Mouse (Mus musculus) testis, postnatal 10 days (tissue): ENCODE measurements around the gene Camkk2.

ENCODE experiments used
- DNase-seq: peaks from one replicate; pipeline ENCODE4 v3.0.0; 2021; ENCODE audit warnings: low spot score

The Camkk2 gene

DNA sequence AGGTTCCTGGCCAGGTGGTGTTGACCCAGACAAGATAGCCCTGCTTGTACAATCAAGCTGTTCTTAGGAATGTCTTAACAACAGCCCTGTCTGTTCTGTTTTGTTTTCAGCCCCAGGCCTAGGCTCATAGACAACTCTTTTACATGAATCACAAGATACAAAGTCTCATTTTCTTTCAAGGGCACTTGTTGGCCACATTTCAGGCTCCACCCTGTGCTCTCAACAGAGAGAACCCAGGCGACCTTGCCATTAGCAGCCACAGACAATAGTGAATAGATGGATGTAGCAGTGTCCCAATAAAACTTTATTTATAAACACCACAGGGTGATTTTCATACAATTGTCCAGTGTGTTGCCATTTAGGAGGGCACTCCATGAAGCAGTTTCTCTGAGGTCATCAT lies 2.9 kb upstream of the Camkk2 start:
- DNase-seq: no peak

- no peak for DNase-seq
Observed at GRCm38 (mm10) chr5:122780791-122781432, 1.7 kb upstream of the Camkk2 start.

GRCm38 (mm10) chr5:122778231-122779226 lies 680 bp downstream of the Camkk2 start:
- no peak for DNase-seq

GRCm38 (mm10) chr5:122777322-122777721 lies 1.9 kb downstream of the Camkk2 start:
- no peak for DNase-seq

- no peak for DNase-seq
Observed at GRCm38 (mm10) chr5:122775646-122776286, 3.4 kb downstream of the Camkk2 start.

DNA sequence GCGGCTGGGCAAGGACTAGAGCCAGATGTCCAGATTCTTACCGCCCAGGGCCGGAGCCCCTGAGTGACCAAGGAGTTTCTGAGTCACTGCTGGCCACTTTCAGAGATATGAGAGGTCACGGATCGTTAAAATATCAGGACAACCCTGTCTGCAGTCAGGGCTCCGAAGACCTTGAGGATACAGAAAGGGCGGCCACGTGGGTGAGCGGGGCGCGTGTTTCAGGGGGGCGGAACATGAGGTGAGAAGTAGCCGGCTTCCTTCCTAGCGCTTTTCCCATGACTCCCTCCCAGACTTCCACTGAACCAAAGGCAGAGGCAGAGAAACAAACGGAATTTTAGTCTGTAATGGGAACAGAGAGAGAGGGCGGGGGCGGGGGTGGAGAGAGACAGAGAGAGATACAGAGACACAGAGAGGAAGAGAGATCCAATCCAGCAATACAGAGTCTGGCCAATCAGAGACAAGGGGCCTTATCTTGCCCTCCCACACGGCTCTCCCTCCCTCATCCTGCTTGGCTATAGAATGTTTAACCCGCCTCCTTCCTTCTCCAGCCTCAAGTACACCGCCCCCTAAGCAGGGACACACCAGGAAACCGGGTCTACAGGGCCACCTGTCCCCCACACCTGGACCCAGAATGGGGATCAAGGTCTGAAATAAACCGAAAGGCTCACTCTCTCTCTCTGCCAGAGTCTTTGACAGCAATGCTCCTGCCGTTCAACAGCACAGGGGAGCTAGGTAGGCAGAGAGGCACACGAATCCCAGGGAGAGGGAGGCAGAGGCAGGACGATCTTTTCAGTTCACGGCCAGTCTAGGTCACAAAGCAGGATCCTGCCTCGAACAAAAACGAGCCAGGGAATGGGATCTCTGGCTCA lies 4.2 kb downstream of the Camkk2 start:
- peak; percentile 74 for DNase-seq

DNA sequence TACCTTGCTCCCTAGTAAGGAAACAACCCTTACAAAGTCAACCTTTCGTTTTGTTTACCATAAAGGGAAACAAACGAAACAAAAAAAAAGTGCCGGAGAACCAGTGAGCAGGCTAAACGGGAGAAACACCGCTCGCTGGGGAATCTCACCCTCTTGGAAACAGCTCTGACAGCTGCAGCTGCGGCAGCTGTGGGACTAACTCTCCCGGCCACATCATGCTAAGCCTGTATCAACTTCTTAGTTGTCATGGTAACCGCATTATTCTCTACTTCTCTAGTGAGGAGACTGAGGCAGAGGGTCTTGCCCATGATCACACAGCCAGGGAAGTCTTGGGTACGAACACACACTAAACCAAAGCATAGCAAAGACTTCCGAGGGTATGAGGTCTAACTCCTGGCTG lies 5.5 kb downstream of the Camkk2 start:
- no peak for DNase-seq

DNA sequence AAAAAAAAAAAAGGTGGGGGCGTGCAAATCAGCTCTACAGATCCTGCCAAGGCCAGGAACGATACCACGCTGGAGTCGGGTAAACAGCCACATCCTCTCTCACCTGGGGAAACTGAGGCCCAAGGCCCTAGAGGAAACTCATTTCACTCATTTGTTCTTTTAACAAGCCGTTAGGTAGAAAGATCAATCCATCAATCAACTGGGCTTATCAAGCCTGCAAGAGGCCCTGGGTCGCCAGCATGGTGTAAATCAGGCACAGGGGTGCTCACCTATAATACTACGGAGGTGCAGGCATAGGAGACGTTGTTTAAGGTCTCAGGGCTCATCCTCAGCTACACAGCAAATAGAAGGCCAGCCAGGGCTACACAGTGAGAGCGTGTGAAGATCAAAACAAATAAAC lies 7.8 kb downstream of the Camkk2 start:
- no peak for DNase-seq

DNA sequence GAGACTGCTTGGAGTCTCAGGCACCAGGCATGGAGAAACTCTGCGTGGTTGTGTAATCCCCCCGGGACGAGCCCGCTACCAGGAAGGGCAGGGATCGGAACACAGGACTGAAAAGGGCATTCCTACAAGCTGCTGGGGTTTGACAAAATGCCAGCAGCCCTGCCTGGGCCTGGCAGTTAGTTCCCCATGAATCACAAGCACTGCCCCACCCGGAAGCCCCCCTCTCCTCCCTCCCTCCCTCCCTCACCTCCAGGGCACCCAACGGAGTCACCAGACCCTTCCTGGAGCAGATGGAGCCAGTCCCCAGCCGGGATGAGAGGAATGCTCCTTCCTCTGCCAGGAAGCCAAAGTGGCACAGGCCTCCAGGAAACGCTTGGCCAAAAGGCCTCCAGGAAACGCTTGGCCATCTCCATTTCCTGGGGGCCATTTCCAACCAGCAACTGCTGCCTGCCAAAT lies 8.4 kb downstream of the Camkk2 start:
- DNase-seq: peak; percentile 82

DNA sequence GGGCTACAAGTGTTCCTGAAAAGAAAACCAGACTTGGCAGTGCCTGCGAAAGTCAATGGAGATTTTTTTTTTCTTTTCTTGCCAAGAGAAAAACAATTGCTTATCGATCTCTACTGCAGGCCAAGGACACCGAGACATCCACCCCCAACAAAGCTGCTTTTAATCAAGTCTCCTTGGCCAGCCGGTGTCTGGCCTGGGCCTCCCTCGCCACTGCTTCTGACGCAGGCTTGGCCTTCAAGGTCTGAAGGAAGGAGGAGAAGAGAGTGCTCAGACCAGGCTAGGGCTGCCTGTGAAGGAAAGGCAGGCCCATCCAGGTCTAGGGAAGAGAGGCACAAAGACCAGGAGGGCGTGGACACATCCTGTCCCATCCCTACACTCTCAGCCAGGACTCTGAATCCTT lies 8.9 kb downstream of the Camkk2 start:
- DNase-seq: peak; percentile 74

- peak; percentile 77 for DNase-seq
Observed at GRCm38 (mm10) chr5:122769101-122769568, 10.1 kb downstream of the Camkk2 start.

GRCm38 (mm10) chr5:122767283-122767682 lies 11.9 kb downstream of the Camkk2 start:
- DNase-seq: no peak

DNA sequence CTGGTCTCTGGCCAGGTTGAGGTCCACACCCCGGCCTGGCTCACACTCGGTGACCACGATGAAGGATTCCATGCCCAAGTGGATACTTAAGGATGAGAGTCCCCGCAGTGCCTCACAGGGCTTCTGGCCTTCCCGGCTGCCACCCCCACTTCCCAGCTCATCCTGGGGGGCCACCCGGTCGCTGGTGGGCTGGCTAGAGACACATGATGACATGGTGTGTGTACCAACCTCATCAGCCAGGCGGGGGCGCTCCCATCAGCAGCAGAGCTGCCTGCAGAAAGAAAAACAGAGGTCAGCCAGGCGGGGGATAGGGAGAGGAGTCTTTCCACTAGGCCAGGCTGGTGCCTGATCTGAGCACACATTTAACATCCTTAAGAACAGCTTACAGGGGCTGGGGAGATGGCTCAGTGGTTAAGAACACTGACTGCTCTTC lies 15.2 kb downstream of the Camkk2 start:
- DNase-seq: peak; percentile 90

DNA sequence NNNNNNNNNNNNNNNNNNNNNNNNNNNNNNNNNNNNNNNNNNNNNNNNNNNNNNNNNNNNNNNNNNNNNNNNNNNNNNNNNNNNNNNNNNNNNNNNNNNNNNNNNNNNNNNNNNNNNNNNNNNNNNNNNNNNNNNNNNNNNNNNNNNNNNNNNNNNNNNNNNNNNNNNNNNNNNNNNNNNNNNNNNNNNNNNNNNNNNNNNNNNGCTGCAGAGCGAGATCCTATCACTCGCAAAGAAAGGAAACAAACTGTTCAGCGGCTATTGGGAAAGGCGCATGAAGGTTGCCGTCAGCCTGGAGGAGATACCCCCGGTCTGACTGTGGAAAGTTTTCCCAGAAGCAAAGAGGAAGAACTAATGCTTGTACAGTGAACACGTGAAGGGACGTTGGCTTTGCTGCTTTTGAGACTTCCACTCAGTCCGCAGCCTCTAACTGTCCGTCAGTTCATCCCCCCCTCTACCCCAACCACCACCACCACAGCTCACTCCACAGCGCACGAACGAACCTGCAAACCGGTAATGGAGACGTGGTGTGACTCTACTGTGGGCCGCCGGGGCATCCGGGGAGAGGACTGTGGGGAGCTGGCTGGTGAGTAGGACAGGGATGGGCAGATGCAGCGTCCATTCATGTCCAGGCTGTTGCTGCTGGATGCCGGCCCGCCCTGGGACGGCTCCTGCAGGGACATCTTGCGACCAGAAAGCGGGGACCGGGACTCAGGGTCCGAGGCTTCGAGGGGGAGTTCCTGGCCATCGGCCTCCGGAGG lies 15.8 kb downstream of the Camkk2 start:
- DNase-seq: no peak

GRCm38 (mm10) chr5:122756680-122757079 lies 22.5 kb downstream of the Camkk2 start:
- peak; percentile 58 for DNase-seq

DNA sequence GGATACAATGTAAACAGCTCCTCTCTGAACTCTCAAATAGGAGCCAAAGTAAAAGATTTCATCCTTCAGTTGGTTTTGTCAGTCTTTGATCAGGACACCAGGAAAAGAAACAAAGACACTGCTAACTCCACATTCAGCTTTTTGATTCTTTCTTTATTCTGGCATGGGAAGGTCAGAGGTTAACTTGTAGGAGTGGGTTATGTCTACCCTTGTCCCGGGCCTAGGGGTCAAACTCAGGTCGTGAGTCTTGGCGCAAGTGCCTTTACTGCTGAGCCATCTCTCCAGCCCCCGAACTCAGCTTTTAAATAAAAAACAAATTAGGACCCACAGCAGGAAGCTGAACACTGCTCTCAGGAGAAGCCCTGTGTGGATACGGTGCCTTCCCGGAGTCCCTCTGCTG lies 23.1 kb downstream of the Camkk2 start:
- DNase-seq: no peak

GRCm38 (mm10) chr5:122755620-122756019 lies 23.6 kb downstream of the Camkk2 start:
- no peak for DNase-seq

GRCm38 (mm10) chr5:122754477-122754876 lies 24.7 kb downstream of the Camkk2 start:
- no peak for DNase-seq

GRCm38 (mm10) chr5:122747950-122748349 lies 31.3 kb downstream of the Camkk2 start:
- DNase-seq: no peak

GRCm38 (mm10) chr5:122743880-122744422 lies 35.3 kb downstream of the Camkk2 start:
- DNase-seq: no peak
